Mouse (Mus musculus) lung, postnatal 0 days (tissue): ENCODE measurements around the gene Atpif1.

Experiments
- CTCF ChIP-seq: IDR thresholded peaks from 2 replicates; pipeline ENCODE4 v1.5.1; 2016; ENCODE audit warnings: antibody characterized with exemption, mild to moderate bottlenecking
- EP300 ChIP-seq: IDR thresholded peaks from 2 replicates; pipeline ENCODE4 v1.6.1; 2016; ENCODE audit warnings: antibody characterized with exemption, mild to moderate bottlenecking, control low read depth

DNA sequence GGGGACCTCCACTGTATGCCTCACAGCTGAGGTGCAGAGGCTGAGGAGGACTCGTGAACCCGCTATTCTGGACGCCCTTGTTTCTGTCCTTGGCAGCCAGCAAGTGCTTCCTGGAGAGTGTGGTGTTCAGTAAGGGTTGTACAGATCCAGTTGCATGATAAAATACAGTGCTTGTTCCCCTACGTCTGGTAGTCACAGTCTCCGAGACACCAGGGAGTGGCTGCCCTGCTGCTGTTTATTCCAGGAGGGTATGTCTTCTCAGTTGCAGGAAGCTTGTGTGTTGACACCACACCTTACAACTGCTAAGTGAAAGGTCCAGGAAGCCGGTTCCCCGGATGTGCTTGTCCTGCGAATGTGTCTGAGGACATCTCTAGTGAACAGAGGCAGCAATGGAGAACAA, 21.2 kb upstream of the Atpif1 start:
- TF ChIP-seq CTCF (no peak), EP300 (peak; percentile 49; the same call in 1 of the 2 replicates)
